Mouse (Mus musculus) neural tube, embryonic 13.5 days (tissue): Measurements from ENCODE around the gene Wfdc5. TPM values are rescaled to one million over a fixed set of nuclear protein-coding genes. Genes with fewer than 3 reads are reported as not detected.

Source experiments
- ATAC-seq: fragments of 200-750 bp; cut with Nextera tagmentation; 2 replicates; pipeline ENCODE4 v1.8.0; 2017; ENCODE audit warnings: low read depth, mild to moderate bottlenecking, moderate TSS enrichment, moderate library complexity
- H3K27ac ChIP-seq: fragments of 300-500 bp; sonication (generic); replicated peaks from 2 replicates; pipeline ENCODE4 v1.5.1; 2015; ENCODE audit warnings: moderate library complexity, mild to moderate bottlenecking, inconsistent platforms
- H3K27me3 ChIP-seq: fragments of 300-500 bp; sonication (generic); 2 replicates; pipeline ENCODE4 v1.6.1; 2015; ENCODE audit warnings: mild to moderate bottlenecking, inconsistent platforms
- H3K36me3 ChIP-seq: fragments of 300-500 bp; sonication (generic); 2 replicates; pipeline ENCODE4 v1.6.1; 2015; ENCODE audit warnings: mild to moderate bottlenecking, inconsistent platforms
- H3K4me1 ChIP-seq: fragments of 300-500 bp; sonication (generic); replicated peaks from 2 replicates; pipeline ENCODE4 v1.6.1; 2015; ENCODE audit warnings: inconsistent platforms
- H3K4me2 ChIP-seq: fragments of 300-500 bp; sonication (generic); 2 replicates; pipeline ENCODE4 v1.6.1; 2015; ENCODE audit warnings: inconsistent platforms, mild to moderate bottlenecking, moderate library complexity
- H3K4me3 ChIP-seq: fragments of 300-500 bp; sonication (generic); 2 replicates; pipeline ENCODE4 v1.5.1; 2015; ENCODE audit warnings: mild to moderate bottlenecking, inconsistent platforms
- H3K9ac ChIP-seq: fragments of 300-500 bp; sonication (generic); 2 replicates; pipeline ENCODE4 v1.6.1; 2015; ENCODE audit warnings: moderate library complexity, mild to moderate bottlenecking, inconsistent platforms
- H3K9me3 ChIP-seq: fragments of 300-500 bp; sonication (generic); 2 replicates; pipeline ENCODE4 v1.6.1; 2016; ENCODE audit warnings: inconsistent platforms
- WGBS: fragments of 180-500 bp; shearing (Covaris S2); methylation state at CpG from one replicate; pipeline ENCODE4 v1.1.7; 2015; 5-methylcytosine and 5-hydroxymethylcytosine counted together
- polyA plus RNA-seq: library from polyadenylated mRNA; unstranded; fragments of >200 nt; fragmentation: Nextera tagmentation; extraction: Ambion mirVana; gene quantifications from 2 replicates; pipeline ENCODE4 v1.2.1, GENCODE M21; 2015

The Wfdc5 gene
- polyA plus RNA-seq, 1 experiment from 2014 or later, result not detected

DNA sequence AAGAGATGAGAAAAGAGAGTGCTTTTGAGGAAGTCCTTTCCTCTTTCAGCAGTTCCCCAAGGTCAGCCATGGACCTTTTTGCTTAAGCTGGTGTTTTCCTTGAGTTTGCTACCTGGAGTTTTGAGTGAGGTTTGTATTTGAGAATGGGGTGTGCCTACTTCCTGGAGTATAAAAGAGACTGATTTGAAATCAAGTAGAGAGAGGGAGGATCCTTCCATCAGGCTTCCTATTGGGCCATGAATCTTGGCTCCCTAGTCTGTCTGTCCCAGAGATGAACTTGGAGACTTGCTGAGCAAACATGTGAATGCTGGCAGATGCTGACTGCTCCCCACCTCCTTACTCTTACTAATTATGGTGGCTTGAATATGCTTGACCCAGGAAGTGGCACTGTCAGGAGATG, 9.7 kb upstream of the Wfdc5 start:
- no peak for ATAC-seq
- Histone ChIP-seq H3K9me3 (no peaks in the 10 kb centered on the region), H3K27me3 (no peaks in the 10 kb centered on the region), H3K4me3 (no peak overlapping the region), H3K4me1 (no peaks in the 10 kb centered on the region), H3K9ac (no peak overlapping the region), H3K36me3 (no peaks in the 10 kb centered on the region), H3K4me2 (no peak overlapping the region), H3K27ac (no peak overlapping the region)

DNA sequence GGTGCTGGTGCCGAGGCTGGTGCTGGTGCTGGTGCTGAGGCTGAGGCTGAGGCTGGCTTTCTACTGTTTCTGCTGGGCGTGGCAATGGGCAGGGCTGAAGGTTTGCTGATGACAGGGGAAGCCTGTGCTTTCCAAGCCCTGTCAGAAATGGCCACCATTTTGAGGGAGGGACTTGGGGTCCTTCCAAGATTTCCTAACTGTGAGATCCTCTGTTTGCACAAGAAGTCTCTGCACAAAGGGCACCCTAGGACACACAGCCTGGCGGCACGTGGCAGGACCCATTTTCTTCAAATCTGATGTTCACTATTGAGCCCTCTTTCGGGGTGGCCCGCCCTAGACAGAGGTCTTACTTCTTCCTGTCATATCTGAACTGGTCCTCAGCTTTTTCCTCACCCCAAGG, 8.0 kb upstream of the Wfdc5 start, which contains the start of gene Wfdc12:
Gene Wfdc12 (minus strand): TSS at position 33 of the 400 bp plus-strand sequence.
- Histone ChIP-seq H3K36me3 (no peaks in the 10 kb centered on the region), H3K4me3 (no peak within 1 kb of the TSS), H3K9me3 (no peaks in the 10 kb centered on the region), H3K27ac (no peak within 1 kb of the TSS), H3K4me1 (no peaks in the 10 kb centered on the region), H3K27me3 (no peaks in the 10 kb centered on the region), H3K9ac (no peak within 1 kb of the TSS), H3K4me2 (no peak within 1 kb of the TSS)
- no peak for ATAC-seq
- WGBS, result 87% methylated on average over 6 of the region's 6 CpGs

DNA sequence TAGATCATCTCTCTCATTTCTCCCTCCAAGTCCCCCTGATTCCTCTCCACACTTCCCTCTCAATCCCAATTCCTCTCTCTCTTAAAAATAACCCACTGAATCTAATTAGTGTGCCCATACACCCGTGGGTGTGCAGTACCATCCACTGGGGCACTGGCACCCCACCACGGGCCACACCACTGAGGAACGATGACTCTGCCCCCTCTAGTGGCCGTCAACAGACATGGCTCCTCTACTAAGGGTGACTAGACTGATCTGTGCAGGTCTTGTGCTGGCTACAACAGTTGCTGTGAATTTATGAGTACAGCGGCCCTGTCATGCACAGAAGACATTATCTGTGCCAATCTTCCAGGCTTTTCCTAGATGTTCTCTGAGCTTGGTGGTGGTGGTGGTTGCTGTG, 6.2 kb upstream of the Wfdc5 start:
- Histone ChIP-seq H3K36me3 (no peaks in the 10 kb centered on the region), H3K27ac (no peak overlapping the region), H3K27me3 (no peaks in the 10 kb centered on the region), H3K4me1 (no peaks in the 10 kb centered on the region), H3K4me3 (no peak overlapping the region), H3K9ac (no peak overlapping the region), H3K4me2 (no peak overlapping the region), H3K9me3 (no peaks in the 10 kb centered on the region)
- ATAC-seq, result no peak
- 34% methylated on average over 5 of the region's 5 CpGs for WGBS

DNA sequence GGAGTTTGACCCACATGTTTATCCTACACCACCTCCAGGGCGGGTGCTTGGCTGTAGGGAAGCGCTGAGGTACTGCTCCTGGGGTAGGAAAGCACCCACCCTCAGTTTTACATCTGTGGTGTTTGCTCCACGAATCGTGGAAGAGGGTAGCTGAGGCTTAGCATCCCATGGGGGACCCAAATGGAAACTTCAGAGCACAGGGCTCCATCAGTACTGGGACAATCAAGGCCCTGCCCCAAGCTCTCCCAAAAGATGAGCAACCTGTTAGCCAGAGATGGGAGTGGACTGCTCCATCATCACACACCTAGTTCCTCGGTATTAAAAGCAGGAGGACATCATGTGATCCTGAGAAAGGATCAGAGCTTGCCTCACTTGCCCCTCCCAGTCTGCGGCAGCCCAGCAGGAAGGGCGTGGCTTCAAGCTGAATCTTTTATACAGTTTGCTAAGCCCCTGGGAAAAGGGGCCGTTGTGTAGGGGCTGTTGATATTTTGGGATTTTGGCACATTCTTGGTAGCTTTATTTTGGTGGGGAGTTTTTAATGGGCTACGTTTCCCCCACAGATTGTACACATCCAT, 1.7 kb upstream of the Wfdc5 start:
- Histone ChIP-seq H3K27me3 (no peaks in the 10 kb centered on the region), H3K36me3 (no peaks in the 10 kb centered on the region), H3K9me3 (no peaks in the 10 kb centered on the region), H3K4me1 (no peaks in the 10 kb centered on the region), H3K9ac (no peak overlapping the region), H3K27ac (no peak overlapping the region), H3K4me3 (no peak overlapping the region), H3K4me2 (no peak overlapping the region)
- 48% methylated on average over 9 of the region's 9 CpGs for WGBS
- no peak for ATAC-seq

DNA sequence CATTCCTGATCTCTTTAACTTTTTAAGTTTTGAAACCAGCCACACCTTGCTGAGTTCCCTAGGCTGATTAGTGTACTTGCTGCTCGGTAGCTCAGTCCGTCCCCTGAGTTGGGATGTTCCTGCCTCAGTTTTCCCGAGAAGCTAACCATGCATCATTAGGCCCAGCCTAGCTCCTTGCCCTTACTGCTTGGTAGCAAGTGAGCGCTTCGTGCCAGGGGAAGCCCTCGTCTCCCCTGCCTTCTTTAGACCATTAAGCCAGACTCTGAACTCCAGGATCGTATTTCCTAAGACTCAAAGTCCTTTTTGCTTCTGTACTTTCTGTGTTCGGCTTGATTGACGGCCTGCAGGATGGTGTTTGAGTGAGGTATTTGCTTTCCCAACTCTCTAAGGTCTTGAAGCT, 798 bp upstream of the Wfdc5 start:
- Histone ChIP-seq H3K4me3 (no peak overlapping the region), H3K27ac (no peak overlapping the region), H3K4me2 (no peak overlapping the region), H3K9ac (no peak overlapping the region), H3K36me3 (no peaks in the 10 kb centered on the region), H3K27me3 (no peaks in the 10 kb centered on the region), H3K9me3 (no peaks in the 10 kb centered on the region), H3K4me1 (no peaks in the 10 kb centered on the region)
- ATAC-seq, result no peak
- 79% methylated on average over 9 of the region's 9 CpGs for WGBS

DNA sequence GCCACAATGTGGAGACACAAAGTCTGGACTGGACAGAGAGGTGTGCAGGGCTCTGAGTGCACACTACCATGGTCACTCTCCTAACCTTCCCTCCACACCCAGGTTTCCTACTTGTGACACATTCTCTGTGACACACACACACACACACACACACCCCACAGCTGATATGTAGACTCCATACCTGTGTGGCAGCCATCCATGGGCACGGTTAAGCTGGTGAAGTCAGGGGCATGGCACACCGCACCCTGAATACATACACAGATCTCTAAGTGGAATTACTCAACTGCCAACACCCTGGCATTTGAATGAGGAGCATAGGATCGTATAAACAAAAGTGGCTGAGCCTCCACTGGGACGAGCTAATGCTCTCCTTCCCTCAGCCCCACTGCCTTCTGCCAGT, 1.8 kb downstream of the Wfdc5 start:
- H3K36me3 ChIP-seq, result no peaks in the 10 kb centered on the region
- no peaks in the 10 kb centered on the region for H3K9me3 ChIP-seq
- no peak overlapping the region for H3K9ac ChIP-seq
- no peaks in the 10 kb centered on the region for H3K27me3 ChIP-seq
- no peaks in the 10 kb centered on the region for H3K4me1 ChIP-seq
- no peak overlapping the region for H3K4me2 ChIP-seq
- no peak overlapping the region for H3K27ac ChIP-seq
- ATAC-seq, result no peak
- WGBS, result 93% methylated on average over 4 of the region's 4 CpGs
- no peak overlapping the region for H3K4me3 ChIP-seq

DNA sequence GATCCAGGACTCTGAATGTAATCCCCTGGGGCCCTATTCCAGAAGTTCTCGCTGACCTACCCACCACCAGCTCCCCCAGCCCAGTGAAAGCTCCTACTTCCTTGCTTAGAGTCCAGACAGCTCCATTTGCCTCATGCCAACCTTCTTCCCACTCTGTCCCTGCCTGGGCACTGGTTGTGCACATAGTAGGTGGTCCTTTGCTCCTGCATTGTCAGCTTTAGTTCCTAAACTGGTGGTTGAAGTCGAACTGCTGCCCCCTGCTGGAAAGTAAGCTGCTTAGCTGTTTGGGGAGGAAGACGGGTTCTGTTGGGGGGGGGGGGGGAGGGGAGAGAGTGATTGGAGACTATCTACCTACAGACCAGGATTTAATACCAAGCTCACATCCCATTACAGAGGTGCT, 2.4 kb downstream of the Wfdc5 start:
- Histone ChIP-seq H3K9me3 (no peaks in the 10 kb centered on the region), H3K27ac (no peak overlapping the region), H3K27me3 (0 out of 2 replicates have a peak, but pooled peaks cover under 1% of the 10 kb centered on the region), H3K4me3 (no peak overlapping the region), H3K4me1 (no peaks in the 10 kb centered on the region), H3K9ac (no peak overlapping the region), H3K4me2 (no peak overlapping the region), H3K36me3 (no peaks in the 10 kb centered on the region)
- WGBS, result 28% methylated on average over 3 of the region's 3 CpGs
- no peak for ATAC-seq

DNA sequence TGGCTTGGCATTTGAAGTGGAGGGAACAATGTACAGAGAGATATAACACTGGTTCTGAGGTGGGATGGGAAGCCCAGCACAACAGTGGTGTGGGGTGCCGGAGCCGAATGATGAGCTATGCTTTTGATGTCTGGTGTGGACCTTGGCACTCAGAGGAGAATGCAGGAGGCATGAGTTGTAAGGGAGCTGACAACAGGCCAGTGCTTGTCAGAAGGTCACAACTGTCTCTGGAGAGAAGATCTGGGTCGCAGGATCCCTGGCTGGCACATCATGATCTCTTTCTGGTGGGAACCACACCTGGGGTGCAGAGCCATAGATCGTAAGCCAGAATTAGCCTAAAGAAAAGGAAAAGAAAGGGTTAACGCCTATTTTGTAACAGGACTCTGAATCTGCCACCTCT, 4.7 kb downstream of the Wfdc5 start:
- Histone ChIP-seq H3K9me3 (no peaks in the 10 kb centered on the region), H3K4me1 (no peaks in the 10 kb centered on the region), H3K27me3 (peaks cover 15% of the 10 kb centered on the region), H3K9ac (no peak overlapping the region), H3K36me3 (no peaks in the 10 kb centered on the region), H3K4me3 (no peak overlapping the region), H3K27ac (no peak overlapping the region), H3K4me2 (no peak overlapping the region)
- ATAC-seq, result no peak
- WGBS, result 84% methylated on average over 5 of the region's 5 CpGs

DNA sequence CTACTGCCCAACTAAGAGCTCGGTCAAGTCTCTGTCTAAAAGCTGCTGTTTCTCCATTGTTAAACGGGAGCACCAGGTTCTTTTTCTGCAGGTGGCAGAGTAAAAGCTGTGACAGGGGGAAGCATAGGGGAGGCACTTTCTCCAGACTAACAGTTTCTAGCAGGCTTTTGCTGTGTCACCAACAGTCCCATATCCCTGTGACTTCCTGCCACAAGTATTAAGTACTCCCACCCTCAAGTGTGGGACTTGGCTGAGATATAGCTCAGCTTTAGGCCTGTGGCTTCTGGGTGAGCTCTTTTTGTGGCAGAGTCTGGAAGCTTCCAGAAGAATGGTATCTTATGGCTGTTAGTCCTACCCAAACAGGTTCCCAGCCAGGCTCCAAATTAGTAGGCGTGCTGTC, 6.7 kb downstream of the Wfdc5 start:
- H3K4me3 ChIP-seq, result no peak overlapping the region
- no peaks in the 10 kb centered on the region for H3K9me3 ChIP-seq
- H3K27me3 ChIP-seq, result peaks cover 34% of the 10 kb centered on the region
- no peak overlapping the region for H3K27ac ChIP-seq
- peaks cover 9% of the 10 kb centered on the region for H3K4me1 ChIP-seq
- no peaks in the 10 kb centered on the region for H3K36me3 ChIP-seq
- WGBS, result 82% methylated on average over 3 of the region's 3 CpGs
- no peak overlapping the region for H3K4me2 ChIP-seq
- ATAC-seq, result no peak
- no peak overlapping the region for H3K9ac ChIP-seq

DNA sequence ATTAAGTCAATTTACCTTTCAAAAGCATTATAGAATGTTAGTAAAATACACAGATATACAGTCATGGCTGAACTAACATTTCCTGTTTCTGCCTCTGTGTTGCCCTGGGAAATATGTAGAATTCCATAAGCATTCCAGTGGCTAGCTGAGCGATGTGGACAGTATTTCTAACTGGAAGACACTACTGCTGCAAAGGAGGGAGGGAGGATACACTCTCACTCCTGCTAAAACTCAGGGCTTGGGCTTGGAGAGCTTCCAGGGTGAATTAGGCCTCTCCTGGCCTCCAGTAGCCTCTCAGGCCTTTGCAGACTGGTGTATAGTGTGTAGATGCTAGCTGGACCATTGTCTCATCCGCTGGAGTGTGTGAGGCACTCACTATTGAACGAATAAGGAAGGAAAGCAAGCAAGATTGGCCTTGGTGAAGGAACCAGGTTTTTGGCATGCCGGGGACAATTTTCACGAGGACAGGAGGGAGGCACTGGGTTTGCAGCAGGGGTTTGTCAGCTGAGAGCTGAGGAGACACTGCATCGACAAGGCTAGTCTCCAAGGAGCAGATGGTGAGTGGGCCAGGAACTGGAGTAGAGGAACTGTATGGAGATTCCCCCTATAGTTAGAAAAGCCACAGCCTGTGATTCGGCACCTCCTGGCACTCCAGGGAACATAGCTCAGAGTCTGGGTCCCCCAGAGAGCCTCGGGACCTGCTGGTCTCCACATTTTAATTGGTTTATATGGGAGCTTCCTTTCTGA, 7.7 kb downstream of the Wfdc5 start:
- H3K4me1 ChIP-seq, result peaks cover 19% of the 10 kb centered on the region
- H3K4me2 ChIP-seq, result no peak overlapping the region
- ATAC-seq, result no peak
- peaks cover 44% of the 10 kb centered on the region for H3K27me3 ChIP-seq
- H3K9ac ChIP-seq, result no peak overlapping the region
- 77% methylated on average over 8 of the region's 8 CpGs for WGBS
- no peaks in the 10 kb centered on the region for H3K9me3 ChIP-seq
- no peak overlapping the region for H3K4me3 ChIP-seq
- H3K27ac ChIP-seq, result no peak overlapping the region
- no peaks in the 10 kb centered on the region for H3K36me3 ChIP-seq

DNA sequence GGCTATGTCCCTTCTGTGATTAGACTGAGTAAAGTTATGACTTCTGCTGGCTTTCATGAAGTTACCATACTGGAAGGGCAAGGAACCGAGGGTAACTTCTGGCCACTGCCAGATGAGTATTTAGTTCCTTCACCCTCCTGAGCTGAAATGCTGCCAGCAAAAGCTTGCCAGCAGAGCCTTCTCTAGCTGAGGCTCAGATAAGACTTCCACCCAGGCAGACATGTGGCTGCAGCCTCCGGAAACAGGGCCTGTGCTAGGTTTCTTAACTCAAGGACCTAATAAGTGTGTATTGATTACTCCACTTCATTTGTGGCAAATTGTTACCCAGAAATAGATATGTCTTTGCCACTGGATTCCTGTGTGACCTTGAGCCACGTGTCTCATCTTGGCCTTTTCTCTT, 9.1 kb downstream of the Wfdc5 start:
- WGBS, result 76% methylated on average over 3 of the region's 3 CpGs
- peaks cover 23% of the 10 kb centered on the region for H3K4me1 ChIP-seq
- H3K27me3 ChIP-seq, result peaks cover 59% of the 10 kb centered on the region
- no peak for ATAC-seq
- H3K36me3 ChIP-seq, result no peaks in the 10 kb centered on the region
- no peak overlapping the region for H3K4me3 ChIP-seq
- H3K27ac ChIP-seq, result no peak overlapping the region
- no peaks in the 10 kb centered on the region for H3K9me3 ChIP-seq
- no peak overlapping the region for H3K4me2 ChIP-seq
- H3K9ac ChIP-seq, result no peak overlapping the region

DNA sequence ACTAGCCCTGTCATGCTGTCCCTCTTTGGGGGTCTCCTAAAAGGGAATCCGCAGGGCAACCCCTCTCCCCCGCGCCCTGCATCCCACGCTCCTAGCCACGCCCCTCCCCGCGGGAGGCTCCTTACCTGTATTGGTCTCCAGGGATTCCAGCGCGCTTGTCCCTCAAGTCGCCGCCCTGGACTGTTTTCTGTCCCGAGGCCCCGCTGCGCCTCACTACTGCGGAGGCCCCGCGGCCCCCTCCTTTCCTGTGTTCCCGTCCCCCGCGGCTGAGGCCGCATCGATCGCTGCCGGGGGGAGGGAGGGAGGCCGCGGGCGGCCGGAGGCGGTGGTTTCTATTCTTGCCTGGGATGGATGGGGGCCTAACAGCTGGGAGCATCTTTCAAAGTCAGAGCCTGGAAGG, 11.6 kb downstream of the Wfdc5 start, which contains the start of gene Kcns1:
Gene Kcns1 (minus strand): TSS at position 212 of the 400 bp plus-strand sequence.
- ATAC-seq, result no peak
- 2% methylated on average over 29 of the region's 29 CpGs for WGBS

DNA sequence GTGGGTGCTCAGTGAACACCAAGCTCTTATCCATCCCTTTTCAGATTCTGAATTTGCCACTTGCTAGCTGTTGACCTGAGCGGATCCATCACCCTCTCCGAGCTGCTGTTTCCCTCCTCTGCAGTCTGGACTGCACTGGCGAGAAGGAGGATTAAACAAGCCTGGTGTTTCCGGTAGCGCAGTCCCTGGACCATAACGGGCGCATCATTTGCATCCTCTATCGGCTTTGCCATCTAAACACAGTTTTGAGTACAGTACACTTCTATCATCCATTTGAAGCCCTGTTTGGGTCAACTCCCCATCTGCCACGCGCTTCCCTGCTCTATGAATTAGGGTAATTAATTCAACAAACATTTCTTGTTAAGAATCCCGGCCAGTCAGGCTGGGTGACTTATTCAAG, 12.2 kb downstream of the Wfdc5 start:
- 7% methylated on average over 11 of the region's 11 CpGs for WGBS
- no peak for ATAC-seq
- H3K4me1 ChIP-seq, result peaks cover 32% of the 10 kb centered on the region
- H3K36me3 ChIP-seq, result no peaks in the 10 kb centered on the region
- no peaks in the 10 kb centered on the region for H3K9me3 ChIP-seq
- no peak overlapping the region for H3K27ac ChIP-seq
- H3K9ac ChIP-seq, result peak overlapping the region; percentile 56; the same call in 1 of the 2 replicates
- H3K4me2 ChIP-seq, result peak overlapping the region; percentile 68
- H3K27me3 ChIP-seq, result peaks cover 89% of the 10 kb centered on the region
- peak overlapping the region; percentile 38 for H3K4me3 ChIP-seq

More for the DNA sequence above, 11.6 kb downstream of the Wfdc5 start, which contains the start of gene Kcns1:
- peak within 1 kb of the TSS; percentile 38 for H3K4me3 ChIP-seq
- H3K36me3 ChIP-seq, result no peaks in the 10 kb centered on the region
- peaks cover 32% of the 10 kb centered on the region for H3K4me1 ChIP-seq
- H3K4me2 ChIP-seq, result peak within 1 kb of the TSS; percentile 68
- no peaks in the 10 kb centered on the region for H3K9me3 ChIP-seq
- H3K27ac ChIP-seq, result no peak within 1 kb of the TSS
- peak within 1 kb of the TSS; percentile 56 for H3K9ac ChIP-seq
- peaks cover 83% of the 10 kb centered on the region for H3K27me3 ChIP-seq
